Mouse (Mus musculus): ENCODE results near the gene Ccdc65. TPM values are rescaled to one million over a fixed set of nuclear protein-coding genes. Genes with fewer than 3 reads are reported as not detected.

Ccdc65 gene
- total RNA-seq, 2 experiments from 2014 or later: 0.43 to 0.45 TPM

DNA sequence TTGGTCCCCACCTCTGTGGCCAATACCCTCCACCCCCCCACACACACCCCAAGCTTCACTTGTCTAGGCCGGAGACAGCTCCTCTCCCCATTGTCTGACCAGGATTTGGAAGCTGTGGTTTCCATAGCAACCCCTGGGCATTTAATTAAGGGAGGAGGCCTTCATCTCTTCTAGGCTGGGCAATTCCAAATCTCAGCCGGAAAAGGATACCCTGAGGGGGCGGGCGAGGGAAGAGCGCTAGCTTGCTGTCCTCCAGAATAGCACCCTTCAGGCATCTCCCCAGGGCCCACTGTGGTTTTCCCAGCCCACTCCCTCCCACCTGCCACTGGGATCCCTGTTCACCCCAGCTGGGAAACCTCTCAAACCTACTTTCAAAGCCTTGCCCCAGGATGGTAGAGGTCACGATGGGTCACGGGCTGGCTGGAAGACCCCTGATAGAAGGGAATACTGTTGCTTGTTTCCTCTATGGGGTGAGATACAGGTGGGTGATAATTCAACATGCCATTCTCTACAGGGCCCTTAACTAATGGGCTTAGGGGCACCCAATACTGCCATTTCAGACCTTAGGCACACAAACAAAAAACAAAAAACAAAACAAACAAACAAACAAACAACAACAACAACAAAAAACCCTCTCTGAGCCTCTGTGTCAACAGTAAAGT, 16.4 kb upstream of the Ccdc65 start:
- DNase-seq (ENCODE audit: low spot score in 2 of 2): no peak

DNA sequence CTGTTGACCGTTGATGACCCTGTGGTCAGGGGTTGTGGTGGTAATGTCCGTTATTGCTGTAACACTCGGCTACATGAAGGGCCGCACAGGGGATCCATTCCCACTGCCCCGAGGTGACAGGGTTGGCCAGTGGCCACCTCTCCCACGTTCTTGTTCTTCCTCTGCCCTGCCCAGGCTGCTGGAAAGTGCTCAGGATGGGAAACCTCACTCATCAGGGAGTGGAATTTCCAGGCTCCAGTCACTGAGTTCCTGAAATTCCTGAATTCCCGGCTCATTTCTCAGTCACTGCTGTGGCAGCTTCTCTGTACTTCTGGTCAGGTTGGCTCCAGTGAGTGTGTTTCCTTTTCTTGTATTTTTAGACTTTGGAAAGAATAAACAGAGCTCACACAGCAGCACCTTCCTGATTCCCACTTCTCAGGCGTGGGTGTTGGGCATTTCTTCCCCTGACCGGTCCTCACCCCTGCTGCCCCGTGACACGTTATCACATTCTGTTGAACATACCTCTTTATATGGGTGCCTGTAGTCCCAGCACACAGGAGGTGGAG, 15.8 kb upstream of the Ccdc65 start:
- DNase-seq (ENCODE audit: low spot score in 2 of 2): no peak

DNA sequence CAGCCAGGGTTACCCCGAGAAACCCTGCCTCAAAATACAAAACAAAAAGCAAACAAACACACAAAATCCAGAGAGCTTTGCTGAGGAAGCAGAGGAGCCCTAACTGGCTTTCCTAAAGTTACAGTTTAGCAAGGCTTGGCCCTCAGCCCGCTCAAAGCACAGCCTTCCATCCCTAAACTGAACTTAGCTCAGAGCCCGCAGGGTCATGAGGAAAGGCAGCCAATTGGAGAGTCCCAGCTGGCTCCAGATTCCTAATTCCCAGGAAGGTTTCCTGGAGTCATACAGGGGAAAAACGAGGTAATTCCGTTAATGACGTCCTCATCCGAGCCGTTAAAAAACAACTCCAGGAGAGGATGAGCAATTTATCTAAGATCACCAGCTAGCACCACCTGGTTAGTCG, 12.3 kb upstream of the Ccdc65 start:
- no peak for DNase-seq (ENCODE audit: low spot score in 2 of 2)

DNA sequence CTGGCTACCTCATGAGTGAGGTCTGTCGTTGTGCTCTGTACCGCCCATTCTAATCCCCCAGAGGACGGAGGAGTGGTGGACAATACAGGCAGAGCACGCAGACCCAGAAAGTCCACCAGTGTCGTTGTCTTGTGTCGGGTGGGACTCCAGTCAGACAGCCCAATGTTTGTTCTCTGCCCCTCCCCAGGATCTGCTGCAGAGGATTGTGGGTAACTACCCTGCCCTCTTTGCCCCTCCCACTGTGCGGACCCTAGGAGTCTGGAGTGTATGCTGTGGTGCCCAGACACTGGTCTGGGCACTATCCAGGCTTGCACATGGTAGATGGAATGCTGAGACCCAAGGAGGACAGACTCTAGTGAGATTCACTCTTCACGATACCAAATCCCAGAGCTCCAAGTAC, 11.8 kb upstream of the Ccdc65 start:
- no peak for DNase-seq (ENCODE audit: low spot score in 2 of 2)

DNA sequence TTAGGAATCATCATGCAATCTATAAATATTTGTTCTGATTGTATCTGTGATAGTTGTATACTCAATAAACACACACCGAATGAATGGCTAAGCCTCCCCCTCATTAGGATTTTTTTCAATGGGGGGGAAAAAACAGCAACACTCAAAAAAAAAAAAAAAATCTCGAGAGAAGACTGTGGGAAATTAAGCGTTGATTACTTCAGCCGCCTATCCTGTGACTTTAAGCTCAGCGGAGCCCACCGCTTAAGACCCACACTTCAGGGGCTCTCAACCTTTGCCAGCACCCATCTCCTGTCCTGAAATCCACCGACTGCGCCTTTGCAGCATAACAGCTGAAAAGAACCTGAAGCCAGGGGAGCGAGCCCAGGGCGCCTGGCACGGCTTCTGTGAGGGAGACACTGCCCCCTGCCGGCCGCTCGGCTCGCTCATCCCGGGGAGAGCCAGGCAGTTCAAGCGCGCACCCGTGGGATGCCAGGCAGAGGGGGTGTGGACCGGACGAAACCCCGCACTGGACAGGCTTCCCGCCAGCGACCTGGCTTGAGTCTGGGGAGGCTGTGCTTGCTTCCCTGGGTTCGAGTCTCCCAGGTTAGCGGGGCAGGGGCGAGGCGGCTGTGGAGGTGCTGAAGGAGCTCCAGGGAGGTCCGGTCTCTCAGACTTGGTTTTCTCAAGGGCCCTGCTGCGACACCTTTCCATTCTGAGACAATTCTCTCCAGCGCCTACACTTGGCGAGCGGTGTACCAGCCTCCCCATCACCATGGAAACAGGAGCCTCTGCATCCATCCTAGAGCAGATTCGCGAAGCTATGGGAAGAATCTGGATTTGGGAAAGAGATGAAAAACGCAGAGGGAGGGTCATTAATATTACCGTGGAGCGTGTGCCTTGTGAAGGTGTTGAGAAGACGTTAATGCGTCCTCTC, 8.6 kb upstream of the Ccdc65 start:
- DNase-seq (ENCODE audit: low spot score in 2 of 2): peak; percentile 94 to 95

GRCm38 (mm10) chr15:98704312-98704711, 3.7 kb upstream of the Ccdc65 start:
- DNase-seq (ENCODE audit: low spot score in 2 of 2): no peak

DNA sequence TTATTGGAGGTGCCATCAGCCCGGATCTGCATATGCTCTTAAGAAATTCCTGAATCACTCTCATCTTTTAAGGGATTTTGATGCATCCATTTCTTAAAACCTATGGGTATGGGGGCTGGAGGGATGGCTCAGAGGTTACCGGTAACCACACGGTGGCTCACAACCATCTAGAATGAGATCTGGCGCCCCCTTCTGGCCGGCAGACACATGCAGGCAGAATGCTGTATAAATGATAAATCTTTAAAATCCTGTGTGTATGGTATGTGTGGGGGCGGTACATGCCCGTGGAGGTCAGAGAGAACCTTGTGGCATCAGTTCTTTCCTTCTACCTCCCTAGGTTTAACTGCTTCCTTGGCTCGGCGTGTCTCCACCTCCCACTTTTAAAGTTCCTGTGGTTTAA, 2.4 kb downstream of the Ccdc65 start:
- peak; percentile 65 to 75 for DNase-seq (ENCODE audit: low spot score in 2 of 2)

DNA sequence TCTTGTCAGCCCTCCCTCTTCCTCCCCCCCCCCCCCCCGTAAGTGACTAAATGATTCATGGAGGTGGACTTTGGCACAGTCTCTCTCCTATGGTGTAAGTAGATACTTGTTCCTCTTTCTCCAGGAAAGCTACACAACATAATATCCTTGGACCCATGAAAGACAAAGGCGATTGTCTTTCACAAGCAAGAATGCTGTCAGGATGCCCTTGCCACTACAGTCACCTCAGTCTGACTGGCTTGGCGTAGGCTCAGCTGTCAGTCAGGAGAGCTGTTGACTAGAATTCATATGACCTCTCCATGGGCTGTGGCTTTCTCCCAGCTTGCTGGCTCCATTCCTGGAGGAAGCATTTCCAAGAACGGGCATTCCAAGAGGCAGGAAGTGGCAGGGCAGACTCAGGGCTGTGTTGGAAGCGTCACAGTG, 6.2 kb downstream of the Ccdc65 start:
- DNase-seq (ENCODE audit: low spot score in 2 of 2): no peak

- no peak for DNase-seq (ENCODE audit: low spot score in 2 of 2)
These were observed 9.3 kb downstream of the Ccdc65 start for GRCm38 (mm10) chr15:98717301-98717700.

DNA sequence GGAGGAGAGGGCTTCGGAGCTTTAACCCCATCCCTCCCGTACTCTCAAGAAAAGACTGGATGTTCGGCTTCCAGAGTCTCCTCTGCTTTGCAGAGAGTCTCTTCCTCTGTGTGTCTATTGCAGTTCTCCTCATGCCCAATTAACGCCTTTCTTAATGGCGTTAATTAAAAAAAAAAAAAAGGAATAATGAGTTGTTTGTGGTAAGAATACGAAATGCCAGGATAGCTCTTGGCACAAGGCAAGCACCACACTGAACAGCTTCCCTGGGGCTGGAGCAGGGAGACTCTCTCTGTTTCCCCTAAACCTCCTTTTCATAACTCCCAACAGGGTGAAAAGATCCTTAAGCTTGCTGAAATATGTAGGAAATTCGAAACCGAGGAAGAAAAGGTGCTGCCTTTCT, 14.2 kb downstream of the Ccdc65 start:
- DNase-seq (ENCODE audit: low spot score in 2 of 2): no peak

DNA sequence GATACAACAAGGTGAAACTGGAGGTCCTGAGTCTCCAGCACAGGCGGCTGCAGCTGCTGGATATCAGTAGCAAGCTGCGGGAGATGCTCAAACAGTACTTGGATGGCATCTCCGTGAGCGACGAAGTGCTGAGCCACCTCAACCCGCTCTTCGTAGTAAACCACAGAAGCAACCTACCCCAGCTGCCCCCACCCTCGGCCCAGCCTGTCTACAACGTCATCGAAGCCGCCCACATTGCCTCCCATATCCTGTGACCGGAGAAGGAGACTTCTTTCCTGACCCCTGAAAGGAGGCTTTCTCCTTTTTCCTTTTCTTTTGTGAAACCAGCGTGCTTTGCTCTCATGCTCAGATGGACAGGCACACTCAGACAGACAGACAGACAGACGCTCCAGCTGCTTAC, 14.8 kb downstream of the Ccdc65 start:
- no peak for DNase-seq (ENCODE audit: low spot score in 2 of 2)

GRCm38 (mm10) chr15:98724441-98724840, 16.4 kb downstream of the Ccdc65 start:
- no peak for DNase-seq (ENCODE audit: low spot score in 2 of 2)

DNA sequence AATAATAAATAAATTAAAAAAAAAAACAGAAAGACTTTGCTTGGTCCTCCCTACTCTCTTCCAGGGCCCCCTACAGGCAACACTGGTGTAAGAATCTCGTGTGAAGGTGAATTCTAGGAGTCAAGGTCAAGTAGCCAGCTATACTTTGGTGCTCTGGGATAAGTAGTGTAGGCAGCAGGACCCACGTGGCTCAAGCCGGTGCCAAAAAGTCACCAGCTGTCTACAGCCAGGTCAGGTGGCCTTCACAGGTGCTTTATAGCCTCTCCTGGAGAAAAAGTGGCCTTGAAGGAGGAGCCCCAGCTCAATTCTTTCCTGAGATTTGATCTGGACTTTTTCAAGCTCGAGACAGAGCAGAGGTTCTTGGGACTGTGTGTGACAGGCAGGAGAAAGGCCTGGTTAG, 18.1 kb downstream of the Ccdc65 start:
- DNase-seq (ENCODE audit: low spot score in 2 of 2): no peak

DNA sequence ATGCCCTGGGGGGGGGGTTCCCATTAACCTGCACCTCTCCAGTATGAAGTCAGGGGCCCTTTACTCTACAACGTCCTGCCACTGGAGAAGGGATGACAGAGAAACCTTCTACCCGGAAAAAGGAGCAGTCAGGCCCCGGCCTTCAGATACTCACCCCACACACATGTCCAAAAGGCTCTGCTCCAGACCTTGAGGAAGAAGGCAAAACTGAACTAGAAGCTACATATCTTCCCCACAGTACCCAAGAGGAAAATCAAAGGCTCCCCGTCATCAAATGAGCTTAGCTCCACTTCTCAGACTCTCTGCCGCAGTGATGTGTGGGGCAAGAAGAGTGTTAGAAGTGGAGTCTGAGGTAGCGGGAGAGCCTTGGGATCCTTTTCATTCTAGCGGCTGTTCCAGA, 18.7 kb downstream of the Ccdc65 start:
- no peak for DNase-seq (ENCODE audit: low spot score in 2 of 2)

- DNase-seq (ENCODE audit: low spot score in 2 of 2): peak; percentile 52 to 55
These were observed 19.7 kb downstream of the Ccdc65 start, which contains the start of gene Fkbp11 for GRCm38 (mm10) chr15:98727443-98728321. TSS of gene Fkbp11 (minus strand) at chr15:98728198.

- DNase-seq (ENCODE audit: low spot score in 2 of 2): no peak
These were observed 20.4 kb downstream of the Ccdc65 start for GRCm38 (mm10) chr15:98728366-98728765.

GRCm38 (mm10) chr15:98729791-98730545, 22.0 kb downstream of the Ccdc65 start:
- no peak for DNase-seq (ENCODE audit: low spot score in 2 of 2)

DNA sequence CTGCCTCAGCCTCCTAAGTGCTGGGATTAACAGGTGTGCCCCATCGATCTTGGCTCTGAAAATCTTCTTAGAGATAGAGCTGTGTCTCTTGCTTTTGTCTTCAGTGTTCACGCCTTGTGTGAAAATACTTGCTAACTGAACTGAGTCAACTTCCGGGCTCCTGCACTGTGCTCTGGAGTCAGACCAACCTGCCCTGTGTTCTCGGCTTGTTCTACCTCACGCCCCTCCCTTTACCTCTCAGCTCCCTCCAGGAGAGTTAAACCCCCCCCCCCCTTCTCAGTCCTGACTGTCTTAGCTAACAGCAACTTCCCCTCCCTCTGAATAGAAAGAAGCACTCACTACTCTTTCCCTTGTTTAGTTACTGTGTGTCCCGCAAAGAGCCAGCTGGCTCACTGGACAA, 22.8 kb downstream of the Ccdc65 start:
- no peak for DNase-seq (ENCODE audit: low spot score in 2 of 2)

- DNase-seq (ENCODE audit: low spot score in 2 of 2): no peak
These were observed 24.1 kb downstream of the Ccdc65 start for GRCm38 (mm10) chr15:98732006-98732531.

DNA sequence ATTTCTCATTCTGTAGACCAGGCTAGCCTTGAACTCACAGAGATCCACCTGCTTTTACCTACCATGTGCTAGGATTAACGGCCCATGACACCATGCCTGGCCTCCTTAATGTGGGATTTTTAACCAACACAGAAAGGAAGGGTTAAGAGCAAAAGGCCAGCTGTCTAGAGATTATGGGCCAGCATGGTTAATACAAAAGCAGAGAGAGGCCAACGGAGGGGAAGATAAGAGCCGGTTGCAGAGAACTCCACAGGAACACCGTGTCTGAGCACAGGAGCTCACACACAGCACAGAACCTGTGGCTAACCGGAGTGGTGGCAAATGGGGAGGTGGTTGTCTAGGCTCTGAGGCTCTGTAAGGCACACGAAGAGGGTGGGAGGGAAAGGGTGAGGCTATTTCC, 25.4 kb downstream of the Ccdc65 start:
- DNase-seq (ENCODE audit: low spot score in 2 of 2): no peak

Measured in adrenal gland, adult 18-20 months (tissue).